11 mouse cellular contexts compared by ENCODE assay signal in the genomic region with DNA sequence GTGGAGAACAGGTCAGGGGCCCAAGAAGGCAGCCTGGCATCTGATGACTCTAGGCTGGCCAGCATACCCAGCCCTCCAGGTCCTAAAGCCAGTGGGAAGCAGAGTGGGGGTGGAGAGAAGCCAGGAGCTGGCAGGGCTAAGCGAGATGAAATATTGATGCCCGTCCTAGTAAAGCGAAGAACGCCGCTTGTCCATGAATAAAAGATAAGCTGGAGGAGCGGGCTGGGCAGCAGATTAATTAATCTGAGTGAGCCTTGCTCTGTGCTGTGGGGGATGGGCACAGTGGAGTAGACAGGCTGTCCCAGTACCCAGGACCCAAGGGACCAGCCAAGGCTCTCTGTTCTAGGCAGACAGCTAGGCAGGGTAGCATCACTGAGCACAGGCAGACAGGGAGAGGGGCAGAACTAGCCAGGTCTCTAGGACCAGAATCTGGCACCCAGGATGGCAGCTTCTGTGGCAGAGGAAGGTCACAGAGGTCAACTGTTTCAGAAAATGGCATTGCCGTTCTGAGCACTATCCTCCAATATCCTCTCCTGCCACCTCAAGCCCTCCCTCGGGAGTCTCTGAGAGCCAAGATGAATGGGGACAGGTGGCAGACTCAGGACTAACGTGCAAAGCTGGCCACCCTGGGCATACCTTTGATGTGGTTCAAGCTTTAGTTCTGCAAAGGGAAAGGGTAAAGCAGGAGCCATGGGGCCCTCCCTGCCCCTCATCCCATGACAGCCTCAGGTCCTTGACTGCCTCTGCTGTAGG.
DNase-seq lines count a peak whose midpoint lies in the region; ATAC-seq lines count a peak whose summit lies in the region.
"Had no signal": no experiment of that assay in that cellular context is flagged by ENCODE, and none has a peak within 500 bp of the region (broad histone marks: within the 10 kb centered on the region; RNA-seq: fewer than 3 reads in every experiment).

No protein-coding gene starts in this region.

- no peaks in the 10 kb centered on the region for H3K36me3 ChIP-seq in embryonic facial prominence, embryonic 15.5 days
- H3K36me3 ChIP-seq in midbrain, embryonic 11.5 days (ENCODE audit: control insufficient read depth, insufficient read depth, low read length) = no peaks in the 10 kb centered on the region
- H3K36me3 ChIP-seq: heart, embryonic 13.5 days had no signal

- H3K9me3 ChIP-seq in embryonic facial prominence, embryonic 15.5 days (replicated peaks) = no peaks in the 10 kb centered on the region
- no peaks in the 10 kb centered on the region for H3K9me3 ChIP-seq in midbrain, embryonic 11.5 days (ENCODE audit: control insufficient read depth, low read length)
- H3K9me3 ChIP-seq: heart, embryonic 13.5 days had no signal

- 0 out of 2 replicates have a peak, but pooled peaks have one; percentile 21 for ATAC-seq in embryonic facial prominence, embryonic 15.5 days (ENCODE audit: insufficient number of reproducible peaks, low FRiP score, low TSS enrichment, low read depth)
- ATAC-seq in midbrain, embryonic 11.5 days (ENCODE audit: low FRiP score) = peak; percentile 83
- no peak for ATAC-seq in megakaryocyte progenitor cell, adult 5-6 weeks (replicated peaks; ENCODE audit: poor library complexity)

- H3K27me3 ChIP-seq in embryonic facial prominence, embryonic 15.5 days = peaks cover 2% of the 10 kb centered on the region; the same call in 1 of the 2 replicates
- H3K27me3 ChIP-seq in midbrain, embryonic 11.5 days (ENCODE audit: control insufficient read depth, insufficient read depth, low read length) = no peaks in the 10 kb centered on the region; the same call in 1 of the 2 replicates

- WGBS in embryonic facial prominence, embryonic 15.5 days = 62% methylated on average over 9 of the region's 9 CpGs
- 57% methylated on average over 9 of the region's 9 CpGs for WGBS in midbrain, embryonic 11.5 days

- no peak overlapping the region for H3K4me3 ChIP-seq in embryonic facial prominence, embryonic 15.5 days (replicated peaks)
- no peak overlapping the region for H3K4me3 ChIP-seq in midbrain, embryonic 11.5 days (ENCODE audit: low read depth, low read length)
- H3K4me3 ChIP-seq: heart, embryonic 13.5 days had no signal

- no peaks in the 10 kb centered on the region for H3K4me1 ChIP-seq in embryonic facial prominence, embryonic 15.5 days
- peaks cover 14% of the 10 kb centered on the region for H3K4me1 ChIP-seq in midbrain, embryonic 11.5 days (ENCODE audit: control insufficient read depth, insufficient read depth, low read length)
- H3K4me1 ChIP-seq: heart, embryonic 13.5 days had no signal

- DNase-seq in right cerebral cortex, postnatal 10 days (ENCODE audit: low spot score in 2 of 2) = peak; percentile 45 to 54
- DNase-seq in right cerebral cortex, adult 2 months (ENCODE audit: low spot score in 2 of 2) = no peak
- peak; percentile 84 for DNase-seq in midbrain, embryonic 11.5 days (ENCODE audit: low spot score, missing footprints)
- DNase-seq in B cell, adult 2 months = no peak
- no peak for DNase-seq in gastrocnemius, postnatal 10 days
- DNase-seq: kidney, adult 2 months; right cerebral cortex, postnatal 25 days had no signal

- no peak overlapping the region for H3K4me2 ChIP-seq in embryonic facial prominence, embryonic 15.5 days (replicated peaks)
- no peak overlapping the region for H3K4me2 ChIP-seq in midbrain, embryonic 11.5 days
- H3K4me2 ChIP-seq: heart, embryonic 13.5 days had no signal

- H3K27ac ChIP-seq in embryonic facial prominence, embryonic 15.5 days (replicated peaks) = no peak overlapping the region
- H3K27ac ChIP-seq in midbrain, embryonic 11.5 days (ENCODE audit: low read depth, low read length) = no peak overlapping the region
- H3K27ac ChIP-seq: heart, embryonic 13.5 days; liver, embryonic 14.5 days had no signal

- H3K9ac ChIP-seq in embryonic facial prominence, embryonic 15.5 days = no peak overlapping the region
- H3K9ac ChIP-seq in midbrain, embryonic 11.5 days (ENCODE audit: low read length) = no peak overlapping the region
- H3K9ac ChIP-seq: heart, embryonic 13.5 days; liver, embryonic 14.5 days had no signal

Comparison
In these comparisons a context has a peak if more than half of its experiments do, and no peak if none do; other contexts are left out.
1. DNase-seq: peak in right cerebral cortex, postnatal 10 days (2 of 2) and midbrain, embryonic 11.5 days (single experiment); none in right cerebral cortex, adult 2 months (0 of 2), B cell, adult 2 months (0 of 2) and gastrocnemius, postnatal 10 days (single experiment).